Mouse (Mus musculus) liver, postnatal 0 days (tissue): ENCODE measurements around the gene Commd3.

Experiments
- CTCF ChIP-seq: sonication (generic); IDR thresholded peaks from 2 replicates; pipeline ENCODE4 v1.5.1; 2016; ENCODE audit warnings: antibody characterized with exemption, low read depth
- EP300 ChIP-seq: IDR thresholded peaks from 2 replicates; pipeline ENCODE4 v1.6.1; 2016; ENCODE audit warnings: antibody characterized with exemption, low read depth, mild to moderate bottlenecking

GRCm38 (mm10) chr2:18713071-18713470, 40.9 kb downstream of the Commd3 start:
- TF ChIP-seq EP300 (no peak), CTCF (no peak)
